Mouse (Mus musculus) gonadal fat pad, adult 2 months (tissue): ENCODE measurements at regions not wholly inside any gene's neighbourhood (a gene's known extent, or its start where the extent isn't known, plus 50 kb on each side); places are given as distances from the start of the nearest gene placed in this dataset.

Experiments
- DNase-seq: peaks from one replicate; pipeline ENCODE4 v3.0.0-alpha.2; 2012; ENCODE audit warnings: low read depth

GRCm38 (mm10) chr3:21218936-21219335 lies 852.0 kb upstream of the Agtr1b start:
- no peak for DNase-seq

- DNase-seq: no peak
Observed at GRCm38 (mm10) chr3:21241184-21241583, 835.3 kb upstream of the Tbl1xr1 start.

DNA sequence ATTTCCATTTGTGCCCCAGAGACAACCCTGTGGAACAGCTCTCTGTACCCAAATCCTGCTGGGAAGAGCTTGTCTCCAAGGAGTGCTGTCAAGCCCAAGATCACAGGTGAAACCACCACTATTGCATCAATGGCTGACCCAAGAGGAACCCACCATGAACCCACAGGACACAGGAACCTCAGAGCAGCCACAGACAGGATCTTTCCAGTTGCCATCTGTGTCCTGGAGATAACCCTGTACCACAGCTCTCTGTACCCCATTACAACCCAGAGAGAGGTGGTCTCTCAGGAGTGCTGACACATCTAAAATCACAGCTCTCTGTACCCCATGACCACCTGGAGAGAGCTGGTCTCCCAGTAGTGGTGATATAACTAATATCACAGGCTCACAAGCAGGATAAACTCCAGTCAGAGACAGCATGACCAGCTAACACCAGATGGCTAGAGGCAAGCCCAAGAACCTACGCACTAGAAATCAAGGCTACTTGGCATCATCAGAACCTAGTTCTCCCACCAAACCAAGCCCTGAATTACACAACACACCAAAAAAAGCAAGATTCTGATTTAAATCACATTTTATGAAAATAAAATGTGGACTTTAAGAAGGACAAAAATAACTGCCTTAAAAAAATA lies 820.2 kb upstream of the Tbl1xr1 start:
- DNase-seq: no peak

- no peak for DNase-seq
Observed at GRCm38 (mm10) chr3:21263317-21263716, 813.1 kb upstream of the Tbl1xr1 start.

GRCm38 (mm10) chr3:21265491-21265890 lies 811.0 kb upstream of the Tbl1xr1 start:
- DNase-seq: no peak

GRCm38 (mm10) chr3:21268429-21269129 lies 807.9 kb upstream of the Tbl1xr1 start:
- DNase-seq: no peak

GRCm38 (mm10) chr3:21269130-21269440 lies 807.4 kb upstream of the Tbl1xr1 start:
- no peak for DNase-seq

DNA sequence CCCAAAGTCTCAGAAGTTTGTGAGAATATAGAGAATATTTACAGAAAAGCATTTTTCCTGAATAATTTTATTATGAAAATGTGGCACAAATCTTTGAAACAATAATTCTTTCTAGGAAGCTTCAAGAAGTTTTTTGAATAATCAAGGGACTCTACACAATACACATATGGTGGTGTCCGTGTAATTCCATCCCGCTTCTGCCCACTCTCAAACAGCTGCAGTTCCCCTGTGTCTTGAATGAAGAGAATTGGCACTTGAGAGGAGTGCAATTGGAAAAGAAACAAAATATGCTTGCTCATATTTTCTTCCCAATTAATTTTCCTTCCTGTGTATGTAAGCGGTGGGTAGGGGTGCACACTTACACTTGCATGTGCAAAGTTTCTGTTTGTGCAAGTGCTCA lies 805.7 kb upstream of the Tbl1xr1 start:
- no peak for DNase-seq

DNA sequence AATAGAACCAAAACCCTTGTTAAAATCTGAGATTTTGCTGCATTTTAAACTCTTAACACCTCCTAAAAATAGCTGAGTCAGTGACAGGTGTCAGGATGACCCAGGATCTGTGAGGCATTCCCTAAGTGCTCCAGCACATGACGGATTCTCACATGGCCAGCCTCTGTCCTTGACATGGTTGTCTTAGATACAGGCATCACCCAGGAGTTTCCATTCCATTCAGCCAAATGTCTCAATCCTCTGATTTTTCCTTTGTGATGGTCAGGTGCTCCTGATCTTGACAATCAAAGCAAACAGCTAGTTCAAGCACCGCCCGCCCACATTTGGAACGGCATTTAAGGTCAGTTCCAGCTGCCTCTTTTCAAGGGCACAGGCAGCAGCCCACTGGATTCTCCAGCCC lies 804.2 kb upstream of the Tbl1xr1 start:
- no peak for DNase-seq

DNA sequence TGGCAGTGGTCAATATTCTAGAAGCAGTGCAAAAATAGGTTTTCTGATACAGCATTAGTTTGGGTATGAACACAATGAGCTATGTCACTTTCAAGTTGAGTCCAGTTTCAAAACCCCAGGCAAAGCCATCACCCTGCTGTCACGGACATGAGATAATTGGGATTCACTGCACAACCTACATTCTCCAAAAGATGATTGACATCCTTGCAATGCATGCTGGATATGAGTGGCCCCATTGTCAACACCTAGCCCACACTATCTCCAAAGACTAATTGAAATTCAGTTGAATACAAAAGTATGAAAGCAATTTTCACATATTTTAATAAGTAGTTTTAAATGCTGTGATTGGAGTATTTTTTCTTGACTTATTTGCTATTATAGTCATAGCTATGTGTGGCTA lies 783.7 kb upstream of the Tbl1xr1 start:
- DNase-seq: no peak

GRCm38 (mm10) chr3:21293308-21293707 lies 783.1 kb upstream of the Tbl1xr1 start:
- DNase-seq: no peak

GRCm38 (mm10) chr3:21294776-21295175 lies 781.7 kb upstream of the Tbl1xr1 start:
- DNase-seq: peak; percentile 9

GRCm38 (mm10) chr3:21296581-21297110 lies 779.8 kb upstream of the Tbl1xr1 start:
- no peak for DNase-seq

GRCm38 (mm10) chr3:21325329-21325896 lies 751.0 kb upstream of the Tbl1xr1 start:
- no peak for DNase-seq

DNA sequence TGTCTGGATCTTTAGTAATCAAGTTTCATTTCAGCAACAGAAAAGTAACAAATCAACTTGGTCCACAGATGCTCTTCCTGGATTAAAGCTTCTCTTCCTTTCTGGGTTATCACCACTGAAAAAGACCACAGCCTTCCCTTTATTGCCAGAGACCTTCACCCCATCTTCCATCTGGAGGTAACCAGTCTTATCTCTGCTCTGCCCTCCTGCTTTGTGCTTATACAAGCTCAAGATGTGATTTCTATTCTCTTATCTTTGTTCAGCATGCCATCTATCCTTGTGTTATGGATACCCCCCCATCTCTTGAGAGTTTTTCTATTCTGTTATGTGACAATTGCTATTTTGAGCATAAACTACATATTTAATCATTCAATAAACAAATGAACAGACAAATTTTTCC lies 734.5 kb upstream of the Tbl1xr1 start:
- DNase-seq: no peak

GRCm38 (mm10) chr3:21343095-21343494 lies 733.4 kb upstream of the Tbl1xr1 start:
- DNase-seq: no peak

- DNase-seq: no peak
Observed at GRCm38 (mm10) chr3:21349421-21349820, 727.0 kb upstream of the Tbl1xr1 start.

DNA sequence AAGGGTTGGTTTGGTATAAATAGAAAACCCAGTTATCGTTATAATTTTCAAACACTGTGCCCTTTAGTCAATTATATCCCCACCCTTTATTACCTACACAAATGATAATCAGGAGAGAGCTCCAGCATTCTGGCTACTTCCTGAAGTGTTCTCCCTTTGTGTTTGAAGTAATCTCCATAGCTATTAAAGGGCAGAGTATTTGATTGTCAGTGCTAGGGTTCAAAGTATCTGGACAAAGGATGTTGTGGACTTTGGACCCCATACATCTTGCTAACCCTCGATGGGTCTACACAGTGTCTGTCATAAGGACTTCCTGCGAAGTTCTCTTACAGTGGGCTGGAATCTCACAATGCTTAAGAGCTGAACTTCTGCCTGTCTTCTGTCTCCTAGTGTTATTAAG lies 720.3 kb upstream of the Tbl1xr1 start:
- DNase-seq: no peak

GRCm38 (mm10) chr3:21356831-21357712 lies 719.4 kb upstream of the Tbl1xr1 start:
- DNase-seq: no peak

GRCm38 (mm10) chr3:21358068-21358467 lies 718.4 kb upstream of the Tbl1xr1 start:
- no peak for DNase-seq

DNA sequence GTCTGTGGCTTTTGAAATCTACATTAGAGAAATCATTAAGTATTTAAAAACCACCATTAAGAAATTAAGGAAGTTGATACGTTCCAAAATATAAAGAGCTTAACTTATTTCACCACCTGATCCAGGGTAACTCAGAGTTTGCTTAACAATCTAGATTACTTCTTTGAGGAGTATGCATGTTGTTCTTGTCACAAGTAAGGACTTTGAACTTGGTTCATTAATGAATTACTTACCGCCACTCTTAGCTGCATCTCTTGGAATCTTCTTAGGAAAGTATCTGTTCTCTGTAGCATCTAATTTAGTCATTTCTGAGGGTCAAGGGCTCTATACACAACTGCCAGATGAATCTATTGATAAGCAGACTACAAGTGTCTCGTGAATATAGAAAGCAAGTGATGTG lies 715.4 kb upstream of the Tbl1xr1 start:
- no peak for DNase-seq

GRCm38 (mm10) chr3:21379816-21380215 lies 696.6 kb upstream of the Tbl1xr1 start:
- DNase-seq: no peak
